Mouse (Mus musculus): Measurements from ENCODE around the gene Col2a1. TPM values are rescaled to one million over a fixed set of nuclear protein-coding genes. Genes with fewer than 3 reads are reported as not detected.

The Col2a1 gene
- polyA plus RNA-seq (2017; shearing (Covaris generic)), result not detected

GRCm38 (mm10) chr15:98003822-98004739 lies at the start of gene Col2a1:
Gene Col2a1 (minus strand): TSS chr15:98004695.

GRCm38 (mm10) chr15:97963989-97964835 lies 40.3 kb downstream of the Col2a1 start, which contains the start of gene Tmem106c:
Gene Tmem106c (plus strand): TSS chr15:97964200.

Other genes starting within 250 kb of the Col2a1 start
- 2.5 TPM for gene Rapgef3, start 236.7 kb downstream of the Col2a1 start, polyA plus RNA-seq (2017; shearing (Covaris generic))
- gene Slc48a1, start 226.2 kb downstream of the Col2a1 start, polyA plus RNA-seq (2017; shearing (Covaris generic)), result 57.0 TPM
- 109 TPM for gene Hdac7, start 160.2 kb downstream of the Col2a1 start, polyA plus RNA-seq (2017; shearing (Covaris generic))
- 0.38 TPM for gene Vdr, start 94.1 kb downstream of the Col2a1 start, polyA plus RNA-seq (2017; shearing (Covaris generic))
- 26.0 TPM for gene Tmem106c, start 40.5 kb downstream of the Col2a1 start, polyA plus RNA-seq (2017; shearing (Covaris generic))
- 12.7 TPM for gene Pfkm, start 87.9 kb upstream of the Col2a1 start, polyA plus RNA-seq (2017; shearing (Covaris generic))
- 45.7 TPM for gene Senp1, start 89.0 kb upstream of the Col2a1 start, polyA plus RNA-seq (2017; shearing (Covaris generic))
- gene Asb8, start 160.9 kb upstream of the Col2a1 start, polyA plus RNA-seq (2017; shearing (Covaris generic)), result 40.0 TPM
- gene Ccdc184, start 162.5 kb upstream of the Col2a1 start, polyA plus RNA-seq (2017; shearing (Covaris generic)), result 0.07 TPM
- not detected for gene Olfr288, start 190.8 kb upstream of the Col2a1 start, polyA plus RNA-seq (2017; shearing (Covaris generic))
- gene Gm44579, start 216.3 kb upstream of the Col2a1 start, polyA plus RNA-seq (2017; shearing (Covaris generic)), result not detected
- not detected for gene Olfr287, start 216.4 kb upstream of the Col2a1 start, polyA plus RNA-seq (2017; shearing (Covaris generic))
- 0.07 TPM for gene Olfr286, start 229.8 kb upstream of the Col2a1 start, polyA plus RNA-seq (2017; shearing (Covaris generic))

All from CD4-positive, CD25-positive, alpha-beta regulatory T cell (primary cell).